Mouse (Mus musculus): Measurements from ENCODE around the gene Myoc. TPM values are rescaled to one million over a fixed set of nuclear protein-coding genes. Genes with fewer than 3 reads are reported as not detected.

Gene Myoc
- 0.99 and 1.4 TPM in 2 replicates for polyA plus RNA-seq (2012; rRNA removed)

- Histone ChIP-seq H3K4me1 (ENCODE audit: control insufficient read depth, insufficient read depth, low read length) (no peaks in the 10 kb centered on the region), H3K27ac (ENCODE audit: control insufficient read depth, insufficient read depth, low read depth, low read length) (no peak within 1 kb of the TSS), H3K36me3 (ENCODE audit: control insufficient read depth, insufficient read depth, low read length) (no peaks in the 10 kb centered on the region), H3K27me3 (ENCODE audit: control insufficient read depth, insufficient read depth, low read length) (no peaks in the 10 kb centered on the region), H3K4me3 (ENCODE audit: control insufficient read depth, low read depth, low read length) (no peak within 1 kb of the TSS)
- TF ChIP-seq CTCF (IDR thresholded peaks at IDR 0.05; ENCODE audit: control insufficient read depth, insufficient read depth, insufficient replicate concordance, low read depth, low read length) (no peak), POLR2A (IDR thresholded peaks at IDR 0.05; ENCODE audit: control insufficient read depth, low read depth, low read length) (no peak)
These were observed at the start of gene Myoc for GRCm38 (mm10) chr1:162639051-162639750. Gene Myoc (plus strand): TSS chr1:162639155.

- Histone ChIP-seq H3K27ac (ENCODE audit: control insufficient read depth, insufficient read depth, low read depth, low read length) (no peak overlapping the region), H3K4me3 (ENCODE audit: control insufficient read depth, low read depth, low read length) (no peak overlapping the region)
- TF ChIP-seq POLR2A (IDR thresholded peaks at IDR 0.05; ENCODE audit: control insufficient read depth, low read depth, low read length) = no peak
- no peak for TF ChIP-seq CTCF (IDR thresholded peaks at IDR 0.05; ENCODE audit: control insufficient read depth, insufficient read depth, insufficient replicate concordance, low read depth, low read length)
These were observed 49.5 kb upstream of the Myoc start for GRCm38 (mm10) chr1:162589443-162589842.

GRCm38 (mm10) chr1:162590415-162590997 is 48.4 kb upstream of the Myoc start:
- H3K36me3 ChIP-seq (ENCODE audit: control insufficient read depth, insufficient read depth, low read length) = peaks cover 2% of the 10 kb centered on the region; the same call in 1 of the 2 replicates
- H3K27ac ChIP-seq (ENCODE audit: control insufficient read depth, insufficient read depth, low read depth, low read length) = no peak overlapping the region
- no peaks in the 10 kb centered on the region; the same call in 1 of the 2 replicates for H3K4me1 ChIP-seq (ENCODE audit: control insufficient read depth, insufficient read depth, low read length)
- H3K4me3 ChIP-seq (ENCODE audit: control insufficient read depth, low read depth, low read length) = no peak overlapping the region
- H3K27me3 ChIP-seq (ENCODE audit: control insufficient read depth, insufficient read depth, low read length) = no peaks in the 10 kb centered on the region
- no peak for TF ChIP-seq CTCF (IDR thresholded peaks at IDR 0.05; ENCODE audit: control insufficient read depth, insufficient read depth, insufficient replicate concordance, low read depth, low read length)
- no peak for TF ChIP-seq POLR2A (IDR thresholded peaks at IDR 0.05; ENCODE audit: control insufficient read depth, low read depth, low read length)

More at GRCm38 (mm10) chr1:162589443-162589842, 49.5 kb upstream of the Myoc start:
- peaks cover 2% of the 10 kb centered on the region; the same call in 1 of the 2 replicates for H3K36me3 ChIP-seq (ENCODE audit: control insufficient read depth, insufficient read depth, low read length)
- no peaks in the 10 kb centered on the region for H3K27me3 ChIP-seq (ENCODE audit: control insufficient read depth, insufficient read depth, low read length)
- no peaks in the 10 kb centered on the region; the same call in 1 of the 2 replicates for H3K4me1 ChIP-seq (ENCODE audit: control insufficient read depth, insufficient read depth, low read length)

GRCm38 (mm10) chr1:162597379-162598102 is 41.4 kb upstream of the Myoc start:
- H3K27ac ChIP-seq (ENCODE audit: control insufficient read depth, insufficient read depth, low read depth, low read length) = no peak overlapping the region
- no peaks in the 10 kb centered on the region for H3K27me3 ChIP-seq (ENCODE audit: control insufficient read depth, insufficient read depth, low read length)
- peaks cover 3% of the 10 kb centered on the region; the same call in 1 of the 2 replicates for H3K36me3 ChIP-seq (ENCODE audit: control insufficient read depth, insufficient read depth, low read length)
- no peaks in the 10 kb centered on the region for H3K4me1 ChIP-seq (ENCODE audit: control insufficient read depth, insufficient read depth, low read length)
- H3K4me3 ChIP-seq (ENCODE audit: control insufficient read depth, low read depth, low read length) = no peak overlapping the region
- TF ChIP-seq POLR2A (IDR thresholded peaks at IDR 0.05; ENCODE audit: control insufficient read depth, low read depth, low read length) (no peak), CTCF (IDR thresholded peaks at IDR 0.05; ENCODE audit: control insufficient read depth, insufficient read depth, insufficient replicate concordance, low read depth, low read length) (no peak)

- Histone ChIP-seq H3K27ac (ENCODE audit: control insufficient read depth, insufficient read depth, low read depth, low read length) (no peak overlapping the region), H3K4me1 (ENCODE audit: control insufficient read depth, insufficient read depth, low read length) (no peaks in the 10 kb centered on the region), H3K27me3 (ENCODE audit: control insufficient read depth, insufficient read depth, low read length) (no peaks in the 10 kb centered on the region), H3K36me3 (ENCODE audit: control insufficient read depth, insufficient read depth, low read length) (peaks cover 3% of the 10 kb centered on the region; the same call in 1 of the 2 replicates), H3K4me3 (ENCODE audit: control insufficient read depth, low read depth, low read length) (no peak overlapping the region)
- TF ChIP-seq CTCF (IDR thresholded peaks at IDR 0.05; ENCODE audit: control insufficient read depth, insufficient read depth, insufficient replicate concordance, low read depth, low read length) = no peak
- TF ChIP-seq POLR2A (IDR thresholded peaks at IDR 0.05; ENCODE audit: control insufficient read depth, low read depth, low read length) = no peak
These were observed 39.3 kb upstream of the Myoc start for GRCm38 (mm10) chr1:162599617-162600016.

GRCm38 (mm10) chr1:162601288-162601687 is 37.7 kb upstream of the Myoc start:
- peaks cover 2% of the 10 kb centered on the region; the same call in 1 of the 2 replicates for H3K36me3 ChIP-seq (ENCODE audit: control insufficient read depth, insufficient read depth, low read length)
- TF ChIP-seq POLR2A (IDR thresholded peaks at IDR 0.05; ENCODE audit: control insufficient read depth, low read depth, low read length) = no peak
- no peak for TF ChIP-seq CTCF (IDR thresholded peaks at IDR 0.05; ENCODE audit: control insufficient read depth, insufficient read depth, insufficient replicate concordance, low read depth, low read length)
- H3K27ac ChIP-seq (ENCODE audit: control insufficient read depth, insufficient read depth, low read depth, low read length) = no peak overlapping the region
- H3K4me1 ChIP-seq (ENCODE audit: control insufficient read depth, insufficient read depth, low read length) = no peaks in the 10 kb centered on the region
- H3K27me3 ChIP-seq (ENCODE audit: control insufficient read depth, insufficient read depth, low read length) = no peaks in the 10 kb centered on the region
- no peak overlapping the region for H3K4me3 ChIP-seq (ENCODE audit: control insufficient read depth, low read depth, low read length)

- Histone ChIP-seq H3K4me1 (ENCODE audit: control insufficient read depth, insufficient read depth, low read length) (no peaks in the 10 kb centered on the region), H3K27ac (ENCODE audit: control insufficient read depth, insufficient read depth, low read depth, low read length) (no peak overlapping the region), H3K4me3 (ENCODE audit: control insufficient read depth, low read depth, low read length) (no peak overlapping the region), H3K36me3 (ENCODE audit: control insufficient read depth, insufficient read depth, low read length) (no peaks in the 10 kb centered on the region), H3K27me3 (ENCODE audit: control insufficient read depth, insufficient read depth, low read length) (no peaks in the 10 kb centered on the region)
- TF ChIP-seq POLR2A (IDR thresholded peaks at IDR 0.05; ENCODE audit: control insufficient read depth, low read depth, low read length) (no peak), CTCF (IDR thresholded peaks at IDR 0.05; ENCODE audit: control insufficient read depth, insufficient read depth, insufficient replicate concordance, low read depth, low read length) (no peak)
These were observed 30.8 kb upstream of the Myoc start for GRCm38 (mm10) chr1:162608127-162608526.
